In the genomic region with DNA sequence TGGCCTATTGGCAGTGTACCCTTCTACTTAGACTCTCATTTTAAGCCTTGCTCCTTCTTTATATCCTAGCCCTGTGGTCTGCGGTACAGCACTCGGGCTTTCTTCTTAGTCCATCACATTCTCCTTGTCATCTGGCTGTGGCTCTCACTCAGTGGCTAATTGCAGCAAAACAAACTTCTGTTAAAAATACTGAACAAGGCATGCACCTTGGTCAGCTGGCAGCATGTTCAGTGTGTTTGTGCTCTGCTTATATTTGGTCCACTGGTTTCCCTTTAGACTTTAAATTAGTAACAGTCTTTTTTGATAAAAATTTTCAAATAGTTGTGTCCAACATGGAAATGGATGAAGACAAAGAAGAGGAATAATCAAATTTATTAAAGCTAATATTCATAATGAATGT, we compare ENCODE assay signal across 19 mouse cellular contexts.
DNase-seq lines count a peak whose midpoint lies in the region; ATAC-seq and TF ChIP-seq lines count a peak whose summit lies in the region.
"Had no signal": no experiment of that assay in that cellular context is flagged by ENCODE, and none has a peak within 500 bp of the region (broad histone marks: within the 10 kb centered on the region; RNA-seq: fewer than 3 reads in every experiment).

No protein-coding gene starts in this region.

- WGBS in kidney, adult 2 months = 84% methylated on average over 2 of the region's 2 CpGs
- WGBS in kidney, embryonic 14.5 days = 97% methylated on average over 2 of the region's 2 CpGs
- WGBS in kidney, embryonic 16.5 days = 94% methylated on average over 2 of the region's 2 CpGs

- ATAC-seq in kidney, embryonic 14.5 days (ENCODE audit: low FRiP score, low TSS enrichment) = no peak
- ATAC-seq in kidney, embryonic 16.5 days (ENCODE audit: low FRiP score, low TSS enrichment) = no peak
- ATAC-seq: activated CD4-positive, CD25-positive, alpha-beta regulatory T cell, adult 4 months; CD4-positive, CD25-positive, alpha-beta regulatory T cell, adult 4 months had no signal

- peak overlapping the region; percentile 79 for H3K27ac ChIP-seq in kidney, adult 2 months (ENCODE audit: insufficient read depth, low read depth, low read length)
- H3K27ac ChIP-seq in kidney, embryonic 14.5 days (ENCODE audit: low read depth, low read length) = no peak overlapping the region
- no peak overlapping the region for H3K27ac ChIP-seq in kidney, embryonic 16.5 days (ENCODE audit: low read length)

- TF ChIP-seq CTCF in kidney, adult 2 months (conservative IDR thresholded peaks at IDR 0.05; ENCODE audit: insufficient read depth, insufficient read length, low read depth, low read length) = no peak

- DNase-seq in kidney, adult 2 months = peak; percentile 72
- DNase-seq in kidney, adult 9 months = peak; percentile 67
- DNase-seq: adrenal gland, adult 2 months; adrenal gland, adult 8-10 months; adrenal gland, postnatal 10 days; adrenal gland, postnatal 14 days; adrenal gland, postnatal 25 days; adrenal gland, postnatal 36 days; B cell, adult 2 months; cerebellum, adult 11 months; cerebellum, adult 11-12 months; cerebellum, adult 18-20 months had no signal

- no peaks in the 10 kb centered on the region; the same call in 1 of the 2 replicates for H3K9me3 ChIP-seq in kidney, embryonic 14.5 days (ENCODE audit: control insufficient read depth, low read length)
- H3K9me3 ChIP-seq in kidney, embryonic 16.5 days (ENCODE audit: low read length) = peaks cover 3% of the 10 kb centered on the region; the same call in 1 of the 2 replicates
- H3K9me3 ChIP-seq: G1E had no signal

- H3K27me3 ChIP-seq in kidney, adult 2 months (replicated peaks; ENCODE audit: control insufficient read depth, insufficient read depth, low read length) = no peaks in the 10 kb centered on the region
- no peaks in the 10 kb centered on the region for H3K27me3 ChIP-seq in kidney, embryonic 14.5 days (ENCODE audit: control insufficient read depth, insufficient read depth, low read length)
- no peaks in the 10 kb centered on the region for H3K27me3 ChIP-seq in kidney, embryonic 16.5 days (ENCODE audit: insufficient read depth, low read length)
- H3K27me3 ChIP-seq: CH12.LX, Patski had no signal

- TF ChIP-seq POLR2A in kidney, adult 2 months (IDR thresholded peaks at IDR 0.05; ENCODE audit: low read depth, low read length) = no peak

- H3K9ac ChIP-seq in kidney, embryonic 14.5 days (ENCODE audit: low read depth, low read length) = no peak overlapping the region
- no peak overlapping the region for H3K9ac ChIP-seq in kidney, embryonic 16.5 days (replicated peaks; ENCODE audit: low read length)

- H3K36me3 ChIP-seq in kidney, adult 2 months (ENCODE audit: control insufficient read depth, insufficient read depth, low read length) = no peaks in the 10 kb centered on the region
- H3K36me3 ChIP-seq in kidney, embryonic 14.5 days (ENCODE audit: control insufficient read depth, insufficient read depth, low read length) = no peaks in the 10 kb centered on the region
- H3K36me3 ChIP-seq in kidney, embryonic 16.5 days (ENCODE audit: insufficient read depth, low read length) = peaks cover 14% of the 10 kb centered on the region

- H3K4me3 ChIP-seq in kidney, adult 2 months (ENCODE audit: insufficient read depth, low read depth, low read length) = no peak overlapping the region
- no peak overlapping the region for H3K4me3 ChIP-seq in kidney, embryonic 14.5 days (ENCODE audit: low read length)
- H3K4me3 ChIP-seq in kidney, embryonic 16.5 days (ENCODE audit: low read length) = no peak overlapping the region

- no peak overlapping the region for H3K4me2 ChIP-seq in kidney, embryonic 14.5 days (replicated peaks; ENCODE audit: low read depth, low read length)
- H3K4me2 ChIP-seq in kidney, embryonic 16.5 days (replicated peaks; ENCODE audit: low read depth, low read length) = no peak overlapping the region

- H3K4me1 ChIP-seq in kidney, adult 2 months (ENCODE audit: control insufficient read depth, insufficient read depth, low read length) = peaks cover 10% of the 10 kb centered on the region; the same call in 1 of the 2 replicates
- H3K4me1 ChIP-seq in kidney, embryonic 14.5 days (ENCODE audit: control insufficient read depth, insufficient read depth, low read length) = no peaks in the 10 kb centered on the region
- H3K4me1 ChIP-seq in kidney, embryonic 16.5 days (ENCODE audit: insufficient read depth, low read length) = no peaks in the 10 kb centered on the region
